Mouse (Mus musculus) small intestine, adult 2 months (tissue): ENCODE data around the gene Stk11ip.

Experiments
- CTCF ChIP-seq: fragments of 200-500 bp; IDR thresholded peaks from 2 replicates; pipeline ENCODE4 v1.5.1; 2012; ENCODE audit warnings: low read depth, mild to moderate bottlenecking, control low read depth, inconsistent platforms, low read length, moderate library complexity, mixed read lengths; ENCODE audit not compliant: insufficient replicate concordance, insufficient read length; ENCODE audit errors: extremely low read depth
- POLR2A ChIP-seq: fragments of 200-500 bp; IDR thresholded peaks from 2 replicates; pipeline ENCODE4 v1.6.1; 2012; ENCODE audit warnings: low read depth, mild to moderate bottlenecking, control low read depth, inconsistent platforms, low read length, moderate library complexity

DNA sequence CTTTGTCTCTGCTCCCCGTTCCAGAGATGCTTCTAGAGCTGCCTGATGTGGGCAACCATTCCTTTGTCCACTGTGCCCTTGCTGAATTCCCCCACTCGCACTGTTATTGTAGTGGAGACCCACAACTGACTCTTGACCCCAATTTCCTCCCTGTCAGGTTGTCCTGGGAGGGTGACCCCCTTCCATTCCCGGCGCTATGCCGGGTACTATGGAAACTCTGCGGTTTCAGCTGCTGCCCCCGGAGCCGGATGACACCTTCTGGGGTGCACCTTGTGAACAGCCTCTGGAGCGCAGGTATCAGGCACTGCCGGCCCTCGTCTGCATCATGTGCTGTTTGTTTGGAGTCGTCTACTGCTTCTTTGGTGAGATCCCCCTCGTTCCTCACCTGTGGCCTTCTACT lies 41.3 kb upstream of the Stk11ip start:
- TF ChIP-seq CTCF = no peak
- no peak for TF ChIP-seq POLR2A
